Mouse (Mus musculus) macrophage (primary cell): ENCODE results near the gene Ints2. TPM values are rescaled to one million over a fixed set of nuclear protein-coding genes. Genes with fewer than 3 reads are reported as not detected.
"Not testable (repeated sequence)": the region's sequence is repeated elsewhere in the genome, so short reads cannot be mapped to it uniquely, and the experiment has no call there.

Experiments
- H3K27ac ChIP-seq: fragments of 350-480 bp; formaldehyde crosslinking; 2 replicates; pipeline ENCODE4 v1.9.0; 2021
- H3K36me3 ChIP-seq: fragments of 350-480 bp; formaldehyde crosslinking; 2 replicates; pipeline ENCODE4 v1.9.0; 2021; ENCODE audit errors: inconsistent target
- H3K4me3 ChIP-seq: fragments of 350-480 bp; formaldehyde crosslinking; 2 replicates; pipeline ENCODE4 v1.9.0; 2021; ENCODE audit errors: inconsistent target
- H3K79me2 ChIP-seq: fragments of 350-480 bp; formaldehyde crosslinking; 2 replicates; pipeline ENCODE4 v1.9.0; 2021; ENCODE audit errors: inconsistent target
- WGBS: methylation state at CpG from one replicate; pipeline ENCODE4 v1.1.7; 2026; ENCODE audit warnings: inconsistent platforms; ENCODE audit not compliant: missing documents; 5-methylcytosine and 5-hydroxymethylcytosine counted together
- polyA plus RNA-seq: library from polyadenylated mRNA; stranded (reverse); fragments of 250-400 nt; gene quantifications from 3 replicates; pipeline ENCODE4 v1.2.4, GENCODE M21; 2018; ENCODE audit warnings: inconsistent platforms
- total RNA-seq, 78 experiments: library from RNA; depleted of rRNA; stranded (reverse); fragments of 250-400 nt; gene quantifications; 1 replicate in 9 of 78; 2 replicates in 24 of 78; 3 replicates in 43 of 78; 4 replicates in 2 of 78; pipeline ENCODE4 v1.2.4; 2018; ENCODE audit warnings: inconsistent platforms in 56 of 78

Ints2 gene
- total RNA-seq (2018; cell fraction: chromatin; rRNA removed): 10 to 100 TPM; 12.2 to 60.0 (median 42.6) TPM
- total RNA-seq (2018; cell fraction: cytosol; rRNA removed): 10 to 100 TPM in 9 of 26 experiments, 1 to 10 TPM in 17; 5.5 to 12.7 (median 9.6) TPM
- 10 to 100 TPM; 10.8 to 43.9 (median 23.0) TPM for total RNA-seq (2018; cell fraction: nucleus; rRNA removed)
- 5.0 to 12.1 TPM (median 9.0 TPM) in 3 replicates for polyA plus RNA-seq

DNA sequence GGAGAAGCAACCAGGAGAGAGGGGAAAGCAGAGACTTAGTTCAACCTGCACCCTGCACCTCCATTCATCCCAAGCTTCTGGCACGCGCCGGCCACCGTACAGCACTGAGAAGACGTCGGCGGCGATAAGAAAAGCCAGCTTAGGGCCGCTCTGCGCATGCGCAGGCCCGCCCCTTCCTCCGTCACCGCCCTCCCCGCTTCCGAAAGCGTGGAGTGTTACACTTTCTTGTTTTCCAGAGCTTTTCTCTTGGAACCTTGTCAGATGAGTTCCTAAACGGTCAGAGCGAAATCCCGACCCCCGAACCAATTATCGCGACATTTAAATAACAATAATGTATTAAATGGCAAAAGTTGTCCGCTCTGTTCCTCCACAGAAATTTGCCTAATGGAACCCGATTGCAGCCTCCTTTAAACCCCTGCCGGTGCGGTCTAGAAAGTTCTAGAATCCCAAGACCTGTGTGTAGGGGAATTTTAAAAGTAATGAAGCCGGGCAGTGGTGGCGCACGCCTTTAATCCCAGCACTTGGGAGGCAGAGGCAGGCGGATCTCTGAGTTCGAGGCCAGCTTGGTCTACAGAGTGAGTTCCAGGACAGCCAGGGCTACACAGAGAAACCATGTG lies at the start of gene Ints2:
TSS of gene Ints2 (minus strand) at position 116 of the 617 bp plus-strand sequence.
- Histone ChIP-seq H3K27ac (peak within 1 kb of the TSS; percentile 42), H3K36me3 (no peaks in the 10 kb centered on the region), H3K79me2 (no peaks in the 10 kb centered on the region; the same call in 1 of the 2 replicates), H3K4me3 (peak within 1 kb of the TSS; percentile 90)
- 4% methylated on average over 32 of the region's 32 CpGs for WGBS

DNA sequence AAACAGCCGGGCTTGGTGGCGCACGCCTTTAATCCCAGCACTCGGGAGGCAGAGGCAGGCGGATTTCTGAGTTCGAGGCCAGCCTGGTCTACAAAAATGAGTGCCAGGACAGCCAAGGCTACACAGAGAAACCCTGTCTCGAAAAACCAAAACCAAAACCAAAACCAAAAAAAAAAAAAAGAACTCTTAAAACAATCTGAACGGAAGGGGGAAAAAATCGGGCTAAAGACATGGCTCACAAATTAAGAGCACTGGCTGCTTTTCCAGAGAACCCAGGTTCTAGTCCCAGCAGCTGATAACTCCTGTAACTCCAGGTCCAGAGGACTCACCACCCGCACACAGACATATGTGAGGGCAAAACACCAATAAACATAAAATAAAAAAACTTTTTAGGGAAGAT lies 34.8 kb upstream of the Ints2 start:
- H3K27ac ChIP-seq, H3K4me3 ChIP-seq: not testable (repeated sequence)
- peaks cover 46% of the 10 kb centered on the region for H3K36me3 ChIP-seq
- 68% methylated on average over 4 of the region's 10 CpGs for WGBS
- H3K79me2 ChIP-seq: peaks cover 70% of the 10 kb centered on the region

DNA sequence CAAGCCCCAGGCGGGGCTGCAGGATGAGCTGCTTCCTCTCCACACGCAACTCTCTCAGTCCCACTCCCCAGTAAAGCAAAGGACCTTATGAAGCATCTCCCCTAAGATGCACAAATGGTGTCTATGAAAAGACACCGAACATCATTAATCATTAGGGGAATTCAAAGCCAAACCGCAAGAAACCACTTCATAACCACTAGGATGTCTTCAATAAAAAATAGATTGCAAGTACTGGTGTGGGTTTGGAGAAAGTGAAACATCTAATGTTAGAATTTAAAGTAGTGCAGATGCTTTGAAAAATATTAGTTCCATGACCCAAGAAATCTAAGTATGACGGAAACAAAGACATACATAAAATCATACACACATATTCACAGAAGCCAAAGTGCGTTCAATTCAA lies 34.3 kb upstream of the Ints2 start:
- 95% methylated on average over 6 of the region's 6 CpGs for WGBS
- H3K4me3 ChIP-seq: no peak overlapping the region
- H3K36me3 ChIP-seq: peaks cover 51% of the 10 kb centered on the region
- H3K79me2 ChIP-seq: peaks cover 65% of the 10 kb centered on the region
- no peak overlapping the region for H3K27ac ChIP-seq

DNA sequence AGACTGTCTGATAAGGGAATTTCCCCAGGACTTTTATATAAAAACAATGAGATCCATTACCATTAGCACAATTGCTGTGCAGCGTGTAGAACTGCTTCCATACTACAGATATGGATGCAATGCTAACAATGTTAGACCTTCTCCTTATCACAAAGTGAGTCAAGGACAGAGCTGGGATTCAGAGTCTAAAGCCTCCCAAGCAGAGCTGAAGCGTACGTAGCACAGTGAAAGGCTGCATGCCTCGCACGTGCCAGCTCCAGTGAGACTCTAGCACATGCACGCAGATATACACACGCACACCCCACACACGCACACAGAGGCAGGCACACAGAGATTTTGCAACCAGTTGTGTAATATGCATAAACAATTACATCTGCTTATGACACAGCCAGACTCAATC lies 28.4 kb upstream of the Ints2 start:
- Histone ChIP-seq H3K79me2 (peaks cover 5% of the 10 kb centered on the region), H3K27ac (no peak overlapping the region), H3K36me3 (peaks cover 89% of the 10 kb centered on the region), H3K4me3 (no peak overlapping the region)
- WGBS: 82% methylated on average over 8 of the region's 8 CpGs

DNA sequence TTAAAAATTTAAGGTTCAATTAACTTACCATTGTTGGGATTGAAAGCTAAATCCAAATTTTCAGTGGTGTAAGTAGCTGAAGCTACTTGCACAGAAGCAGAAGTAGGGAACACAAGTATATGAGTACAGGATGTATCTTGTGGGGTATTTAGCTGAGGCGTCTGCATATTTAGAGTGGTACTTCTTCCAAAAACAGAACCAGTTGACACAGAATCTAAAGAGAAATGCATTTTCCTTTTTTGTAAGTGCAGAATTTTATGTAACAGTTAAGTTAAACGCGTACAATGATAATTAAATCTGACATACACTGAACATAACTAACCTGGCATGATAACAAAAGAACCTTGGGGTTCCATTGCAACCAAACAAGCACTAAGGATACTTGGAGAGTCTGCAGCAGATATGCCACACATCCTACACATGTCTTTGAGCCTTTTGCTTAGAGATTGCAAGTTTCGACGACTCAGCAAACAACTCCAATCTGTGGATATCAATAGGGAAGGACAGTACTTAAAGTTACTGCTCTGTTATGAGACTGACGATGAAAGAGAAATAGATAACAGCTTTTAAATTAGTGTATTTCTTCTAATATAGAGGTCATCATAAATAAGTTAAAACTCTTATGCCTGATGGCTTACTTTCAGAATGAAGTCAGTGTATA lies 21.2 kb upstream of the Ints2 start:
- Histone ChIP-seq H3K79me2 (no peaks in the 10 kb centered on the region), H3K27ac (no peak overlapping the region), H3K36me3 (peaks cover 82% of the 10 kb centered on the region), H3K4me3 (no peak overlapping the region)
- 93% methylated on average over 6 of the region's 6 CpGs for WGBS

DNA sequence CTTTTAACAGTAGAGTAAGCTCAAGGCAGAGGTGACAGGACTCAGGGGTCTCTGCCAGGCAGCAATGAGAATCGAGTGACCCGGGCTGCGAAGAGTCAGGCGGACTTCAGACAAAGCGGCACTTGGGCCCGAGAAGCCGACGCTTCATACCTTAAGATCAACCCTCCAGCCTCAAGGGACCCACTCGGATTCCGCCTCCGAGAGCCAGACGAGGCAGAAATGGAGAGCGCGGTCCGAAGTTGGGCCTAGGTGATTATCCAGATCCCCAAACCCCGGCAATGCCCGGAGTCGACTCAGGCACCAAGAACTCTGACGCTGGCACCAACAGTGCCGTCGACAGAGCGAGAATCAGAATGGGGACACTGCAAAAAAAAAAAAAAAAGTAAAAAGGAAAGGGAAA lies 321 bp downstream of the Ints2 start:
- no peaks in the 10 kb centered on the region; the same call in 1 of the 2 replicates for H3K79me2 ChIP-seq
- no peaks in the 10 kb centered on the region for H3K36me3 ChIP-seq
- H3K27ac ChIP-seq: peak overlapping the region; percentile 42
- 1% methylated on average over 18 of the region's 22 CpGs for WGBS
- peak overlapping the region; percentile 90 for H3K4me3 ChIP-seq

DNA sequence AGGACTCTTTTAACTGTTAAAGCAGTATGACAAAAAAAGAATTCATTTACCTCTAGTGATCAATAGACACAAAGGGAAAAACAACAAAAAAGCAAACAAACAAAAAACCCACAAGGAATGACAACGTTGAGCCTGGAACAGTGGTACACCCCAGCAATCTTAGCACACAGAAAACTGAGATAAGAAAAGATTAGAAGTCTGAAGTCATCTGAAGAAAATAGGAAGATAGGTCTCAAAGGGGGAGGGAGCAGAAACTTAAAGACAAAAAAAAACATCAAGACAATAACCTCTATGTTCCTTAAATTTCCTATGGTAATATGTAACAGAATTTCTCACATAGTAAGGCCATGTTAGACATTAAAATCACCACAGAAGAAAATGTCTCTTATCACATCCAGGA lies 4.0 kb downstream of the Ints2 start:
- WGBS: 73% methylated on average over 1 of the region's 1 CpGs
- Histone ChIP-seq H3K27ac (no peak overlapping the region), H3K4me3 (no peak overlapping the region), H3K79me2 (no peaks in the 10 kb centered on the region; the same call in 1 of the 2 replicates), H3K36me3 (peaks cover 5% of the 10 kb centered on the region; the same call in 1 of the 2 replicates)

DNA sequence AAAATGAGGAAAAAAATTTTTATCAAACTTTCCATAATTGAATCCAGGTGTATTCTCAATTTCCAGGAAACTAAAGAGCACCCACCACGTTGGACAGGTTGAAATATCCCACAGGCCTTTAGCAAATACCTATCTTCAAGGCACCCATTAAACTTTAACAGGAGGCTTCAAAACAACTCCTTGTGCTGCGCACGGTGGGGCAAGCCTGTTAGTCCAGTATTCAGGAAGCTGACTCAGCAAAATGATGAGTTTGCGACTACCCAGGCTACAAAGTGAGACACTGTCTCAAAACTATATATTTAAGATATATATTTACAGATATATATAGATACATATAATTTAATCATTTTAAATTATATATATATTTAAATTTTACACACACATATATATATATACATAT lies 24.9 kb downstream of the Ints2 start:
- no peak overlapping the region for H3K27ac ChIP-seq
- no peaks in the 10 kb centered on the region for H3K79me2 ChIP-seq
- H3K4me3 ChIP-seq: no peak overlapping the region
- peaks cover 9% of the 10 kb centered on the region; the same call in 1 of the 2 replicates for H3K36me3 ChIP-seq
- 77% methylated on average over 4 of the region's 4 CpGs for WGBS

DNA sequence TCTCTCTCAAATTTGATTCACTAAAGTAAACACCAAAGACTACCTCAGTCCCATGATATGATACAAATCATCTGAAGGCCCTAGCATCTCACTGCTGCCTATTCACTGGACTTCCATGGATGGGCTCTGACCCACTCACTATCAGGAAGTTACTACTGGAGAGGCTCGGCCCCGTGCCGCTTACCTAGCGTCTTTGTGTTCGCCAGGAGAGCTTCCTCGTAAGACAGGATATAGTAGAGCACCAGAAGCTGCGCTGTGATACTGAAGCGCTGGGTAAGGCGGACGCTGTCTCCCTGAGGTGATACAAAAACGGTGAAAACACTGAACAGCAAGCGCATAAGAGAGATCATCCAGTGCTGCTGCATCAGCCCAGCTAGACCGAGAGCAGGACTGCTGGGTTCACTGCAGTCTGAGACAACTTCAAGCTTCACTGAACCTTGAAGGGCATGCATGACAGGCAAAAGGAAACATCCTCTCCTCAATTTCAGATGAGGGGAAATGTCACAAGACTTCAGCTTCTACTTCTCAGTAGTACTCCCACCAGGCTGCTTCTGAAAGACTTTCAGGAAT lies 25.5 kb downstream of the Ints2 start:
- no peaks in the 10 kb centered on the region for H3K79me2 ChIP-seq
- peaks cover 9% of the 10 kb centered on the region; the same call in 1 of the 2 replicates for H3K36me3 ChIP-seq
- H3K27ac ChIP-seq: no peak overlapping the region
- H3K4me3 ChIP-seq: no peak overlapping the region
- WGBS: 95% methylated on average over 12 of the region's 13 CpGs

DNA sequence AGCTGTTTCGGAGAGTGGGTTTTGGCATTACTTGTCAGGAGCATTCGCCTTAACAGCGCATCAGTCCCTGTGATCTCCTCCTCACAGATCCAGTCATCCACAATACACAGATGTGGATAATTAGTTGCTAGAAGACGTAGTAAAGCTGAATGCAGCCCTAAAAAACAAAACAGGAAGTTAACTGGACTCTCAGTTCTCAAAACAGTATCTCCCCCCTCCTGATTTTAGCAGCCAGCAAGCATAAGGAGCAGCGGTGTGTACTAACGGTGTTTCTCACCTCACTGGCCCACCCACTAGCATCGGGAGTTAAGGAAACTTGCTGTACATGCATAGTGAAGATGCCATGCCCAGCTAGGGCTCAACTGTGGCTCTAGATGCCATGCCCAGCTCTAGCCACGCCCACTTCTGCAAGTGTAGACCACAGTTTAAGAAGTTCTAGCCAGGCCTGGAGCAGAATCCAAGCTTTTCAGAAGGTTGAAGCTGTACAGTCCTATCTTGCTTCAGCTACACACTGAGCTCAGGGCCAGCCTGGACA lies 30.7 kb downstream of the Ints2 start:
- WGBS: 66% methylated on average over 8 of the region's 8 CpGs
- H3K27ac ChIP-seq: no peak overlapping the region
- H3K79me2 ChIP-seq: no peaks in the 10 kb centered on the region
- peaks cover 9% of the 10 kb centered on the region; the same call in 1 of the 2 replicates for H3K36me3 ChIP-seq
- no peak overlapping the region for H3K4me3 ChIP-seq

DNA sequence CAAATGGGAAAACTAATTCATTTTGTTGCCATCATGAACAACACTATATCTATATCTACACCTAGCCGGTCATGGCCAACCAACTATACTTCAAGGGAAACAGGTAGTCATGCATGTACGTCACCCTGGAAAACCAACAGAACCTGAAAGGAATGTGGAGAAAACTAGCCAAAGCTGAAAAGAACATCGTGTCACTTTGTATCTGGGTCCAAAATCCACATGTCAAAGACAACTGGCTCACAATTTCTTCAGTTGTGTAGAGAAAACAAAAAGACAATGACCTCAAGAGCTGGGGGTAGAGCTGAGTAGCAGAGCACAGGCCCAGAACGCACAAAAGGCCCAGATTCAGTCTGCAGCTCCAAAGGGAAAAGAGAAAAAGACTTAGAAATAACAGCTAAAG lies 31.6 kb downstream of the Ints2 start:
- 94% methylated on average over 4 of the region's 4 CpGs for WGBS
- Histone ChIP-seq H3K4me3 (no peak overlapping the region), H3K36me3 (peaks cover 4% of the 10 kb centered on the region; the same call in 1 of the 2 replicates)

DNA sequence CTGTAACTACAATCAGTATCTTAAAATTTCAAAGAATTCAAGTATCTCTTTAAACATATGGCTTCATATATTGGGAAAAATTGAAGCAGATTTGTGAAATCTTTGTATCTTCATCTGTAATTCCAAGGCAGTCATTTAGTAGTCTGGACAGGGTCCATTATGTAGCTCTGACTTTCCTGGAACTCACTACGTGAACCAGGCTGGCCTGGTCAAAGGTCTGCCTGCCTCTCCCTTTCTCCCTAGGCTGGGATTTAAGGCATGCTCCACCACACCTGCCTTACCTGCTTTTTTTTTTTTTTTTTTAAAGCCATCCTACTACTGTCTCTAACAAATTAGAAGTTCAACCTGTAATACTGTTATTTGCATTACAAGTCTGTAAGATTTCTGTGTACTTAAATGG lies 45.6 kb downstream of the Ints2 start:
- H3K36me3 ChIP-seq: peaks cover 28% of the 10 kb centered on the region; the same call in 1 of the 2 replicates
- 80% methylated on average over 1 of the region's 1 CpGs for WGBS
- H3K79me2 ChIP-seq: peaks cover 42% of the 10 kb centered on the region; the same call in 1 of the 2 replicates
- H3K27ac ChIP-seq: no peak overlapping the region
- no peak overlapping the region for H3K4me3 ChIP-seq

More for the DNA sequence above, 31.6 kb downstream of the Ints2 start:
- H3K27ac ChIP-seq: no peak overlapping the region
- no peaks in the 10 kb centered on the region for H3K79me2 ChIP-seq

DNA sequence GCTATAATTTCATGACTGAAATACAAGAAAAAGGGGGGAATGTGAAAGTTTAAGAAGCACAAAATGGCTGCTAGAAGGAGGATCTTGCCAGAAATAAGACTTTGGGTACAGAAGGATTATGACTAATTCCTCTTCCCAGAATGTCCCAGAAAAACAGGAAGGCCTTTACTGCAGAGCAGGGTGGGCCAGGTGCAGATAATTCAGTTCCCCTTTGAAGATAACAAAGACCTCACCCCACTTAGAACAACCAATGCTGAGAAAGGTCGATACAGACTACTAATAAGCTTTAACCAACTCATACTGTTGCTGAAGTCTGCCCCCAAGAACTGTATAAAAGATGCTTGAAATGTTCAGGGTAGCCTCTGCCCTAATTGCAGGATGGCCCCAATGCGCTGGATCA lies 48.3 kb downstream of the Ints2 start:
- peaks cover 63% of the 10 kb centered on the region; the same call in 1 of the 2 replicates for H3K79me2 ChIP-seq
- no peak overlapping the region for H3K4me3 ChIP-seq
- 67% methylated on average over 2 of the region's 2 CpGs for whole genome bisulfite sequencing

DNA sequence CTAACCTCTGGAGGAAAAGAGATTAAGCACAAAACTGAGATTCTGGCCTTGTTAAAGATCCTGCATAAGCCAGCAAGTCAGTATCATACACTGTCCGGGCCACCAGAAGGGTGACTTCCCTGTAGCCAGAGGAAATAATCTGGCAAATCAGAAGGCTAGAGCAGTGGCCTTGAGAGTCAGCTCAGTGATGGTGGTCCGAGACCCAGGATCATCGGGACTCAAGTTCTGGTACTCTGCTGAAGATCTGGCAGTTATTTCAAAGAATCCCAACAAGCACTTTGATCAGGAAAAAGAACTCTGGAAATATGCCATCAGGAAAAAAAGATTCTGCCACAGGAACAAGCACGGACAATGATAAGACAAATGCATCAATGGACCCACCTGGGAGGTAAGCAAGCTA lies 51.5 kb downstream of the Ints2 start:
- Histone ChIP-seq H3K36me3 (peaks cover 37% of the 10 kb centered on the region), H3K79me2 (peaks cover 77% of the 10 kb centered on the region), H3K4me3 (no peak overlapping the region), H3K27ac (no peak overlapping the region)
- 99% methylated on average over 4 of the region's 4 CpGs for WGBS

More for the DNA sequence above, 48.3 kb downstream of the Ints2 start:
- Histone ChIP-seq H3K27ac (no peak overlapping the region), H3K36me3 (peaks cover 37% of the 10 kb centered on the region)
